Mouse (Mus musculus) heart, postnatal 0 days (tissue): ENCODE measurements around the gene Rad51d.

ENCODE experiments used
- CTCF ChIP-seq: IDR thresholded peaks from 2 replicates; pipeline ENCODE4 v1.5.1; 2016; ENCODE audit warnings: antibody characterized with exemption, control low read depth, low read depth
- EP300 ChIP-seq: IDR thresholded peaks from 2 replicates; pipeline ENCODE4 v1.6.1; 2016; ENCODE audit warnings: antibody characterized with exemption, low read depth

DNA sequence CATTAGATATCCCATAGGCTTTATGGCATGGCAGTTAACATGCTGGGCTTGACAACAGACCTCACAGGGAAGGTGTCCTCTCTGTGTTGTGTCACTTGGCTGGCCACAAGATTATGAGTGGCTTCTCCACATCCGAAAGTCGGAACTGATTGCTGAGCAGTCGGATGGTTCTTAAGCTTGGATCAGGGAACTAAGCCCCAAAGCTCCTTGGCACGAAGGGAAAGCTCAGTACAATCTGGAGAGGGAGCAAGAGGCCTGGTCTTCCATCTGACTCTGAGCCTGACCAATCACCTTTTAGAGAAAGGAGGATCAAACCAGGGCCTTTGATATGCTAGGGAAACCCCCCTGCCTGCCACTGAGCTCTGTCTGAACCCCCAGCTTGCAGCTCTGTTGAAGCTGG is 31.3 kb upstream of the Rad51d start:
- no peak for TF ChIP-seq EP300
- no peak for TF ChIP-seq CTCF
